Mouse (Mus musculus) left cerebral cortex, adult 18-20 months (tissue): Measurements from ENCODE around the gene Mrps18a. TPM values are rescaled to one million over a fixed set of nuclear protein-coding genes. Genes with fewer than 3 reads are reported as not detected.

Experiments used
- DNase-seq, 2 experiments: peaks; one replicate each; pipeline ENCODE4 v3.0.0; 2021 to 2022; ENCODE audit warnings: low spot score in 2 of 2, mixed read lengths in 1 of 2
- long read RNA-seq, 2 experiments: library from polyadenylated mRNA; stranded (forward); transcript quantifications; one replicate each; pipeline ENCODE4 v2.0.0; 2021
- total RNA-seq, 2 experiments: library from RNA; stranded (reverse); gene quantifications; 2 replicates each; pipeline ENCODE4 v1.2.3; 2021

Mrps18a gene
- 10 to 100 TPM; 85.6 to 86.3 TPM for total RNA-seq
- long read RNA-seq, experiment 1, transcript Mrps18a-201 (6 exons, 884 nt), result major isoform, 88 of 102 reads
- long read RNA-seq, experiment 1, partial matches to known transcripts, result 5 of 102 reads
- long read RNA-seq, experiment 1, other reads (novel, unspliced or antisense), result 9 of 102 reads
- long read RNA-seq, experiment 2, transcript Mrps18a-201 (6 exons, 884 nt), result major isoform, 80 of 93 reads
- long read RNA-seq, experiment 2, partial matches to known transcripts, result 4 of 93 reads
- long read RNA-seq, experiment 2, other reads (novel, unspliced or antisense), result 9 of 93 reads

- peak; percentile 89 for DNase-seq
Observed at GRCm38 (mm10) chr17:46110402-46111289, at the start of gene Mrps18a. Gene Mrps18a (plus strand): TSS chr17:46110986.

- no peak for DNase-seq
Observed at GRCm38 (mm10) chr17:46063283-46063973, 47.4 kb upstream of the Mrps18a start.

- no peak for DNase-seq
Observed at GRCm38 (mm10) chr17:46063974-46064312, 46.8 kb upstream of the Mrps18a start.

GRCm38 (mm10) chr17:46070046-46070445 is 40.7 kb upstream of the Mrps18a start:
- DNase-seq, result no peak

GRCm38 (mm10) chr17:46071531-46071930 is 39.3 kb upstream of the Mrps18a start:
- no peak for DNase-seq

- peak in 1 of 2 experiments; percentile 24 for DNase-seq
Observed at GRCm38 (mm10) chr17:46073730-46074301, 37.0 kb upstream of the Mrps18a start.

GRCm38 (mm10) chr17:46074398-46075115 is 36.2 kb upstream of the Mrps18a start:
- no peak for DNase-seq

GRCm38 (mm10) chr17:46075116-46075485 is 35.7 kb upstream of the Mrps18a start:
- DNase-seq, result no peak

GRCm38 (mm10) chr17:46075551-46076259 is 35.1 kb upstream of the Mrps18a start:
- DNase-seq, result no peak

GRCm38 (mm10) chr17:46076260-46076551 is 34.6 kb upstream of the Mrps18a start:
- no peak for DNase-seq

GRCm38 (mm10) chr17:46077921-46078534 is 32.8 kb upstream of the Mrps18a start:
- DNase-seq, result no peak

- DNase-seq, result no peak
Observed at GRCm38 (mm10) chr17:46079037-46079436, 31.7 kb upstream of the Mrps18a start.

- DNase-seq, result no peak
Observed at GRCm38 (mm10) chr17:46080388-46080787, 30.4 kb upstream of the Mrps18a start.

GRCm38 (mm10) chr17:46081042-46081441 is 29.7 kb upstream of the Mrps18a start:
- no peak for DNase-seq

- no peak for DNase-seq
Observed at GRCm38 (mm10) chr17:46081657-46082056, 29.1 kb upstream of the Mrps18a start.

- no peak for DNase-seq
Observed at GRCm38 (mm10) chr17:46083381-46083780, 27.4 kb upstream of the Mrps18a start.

- peak; percentile 33 to 61 for DNase-seq
Observed at GRCm38 (mm10) chr17:46084091-46084501, 26.7 kb upstream of the Mrps18a start.

- DNase-seq, result no peak
Observed at GRCm38 (mm10) chr17:46086341-46086870, 24.4 kb upstream of the Mrps18a start.

GRCm38 (mm10) chr17:46091351-46091750 is 19.4 kb upstream of the Mrps18a start:
- no peak for DNase-seq

GRCm38 (mm10) chr17:46091899-46092298 is 18.9 kb upstream of the Mrps18a start:
- no peak for DNase-seq
